Mouse (Mus musculus): ENCODE results near the gene Edil3. TPM values are rescaled to one million over a fixed set of nuclear protein-coding genes. Genes with fewer than 3 reads are reported as not detected.

Edil3 gene
- polyA plus RNA-seq, 1 experiment from 2014 or later = 6.2 TPM

DNA sequence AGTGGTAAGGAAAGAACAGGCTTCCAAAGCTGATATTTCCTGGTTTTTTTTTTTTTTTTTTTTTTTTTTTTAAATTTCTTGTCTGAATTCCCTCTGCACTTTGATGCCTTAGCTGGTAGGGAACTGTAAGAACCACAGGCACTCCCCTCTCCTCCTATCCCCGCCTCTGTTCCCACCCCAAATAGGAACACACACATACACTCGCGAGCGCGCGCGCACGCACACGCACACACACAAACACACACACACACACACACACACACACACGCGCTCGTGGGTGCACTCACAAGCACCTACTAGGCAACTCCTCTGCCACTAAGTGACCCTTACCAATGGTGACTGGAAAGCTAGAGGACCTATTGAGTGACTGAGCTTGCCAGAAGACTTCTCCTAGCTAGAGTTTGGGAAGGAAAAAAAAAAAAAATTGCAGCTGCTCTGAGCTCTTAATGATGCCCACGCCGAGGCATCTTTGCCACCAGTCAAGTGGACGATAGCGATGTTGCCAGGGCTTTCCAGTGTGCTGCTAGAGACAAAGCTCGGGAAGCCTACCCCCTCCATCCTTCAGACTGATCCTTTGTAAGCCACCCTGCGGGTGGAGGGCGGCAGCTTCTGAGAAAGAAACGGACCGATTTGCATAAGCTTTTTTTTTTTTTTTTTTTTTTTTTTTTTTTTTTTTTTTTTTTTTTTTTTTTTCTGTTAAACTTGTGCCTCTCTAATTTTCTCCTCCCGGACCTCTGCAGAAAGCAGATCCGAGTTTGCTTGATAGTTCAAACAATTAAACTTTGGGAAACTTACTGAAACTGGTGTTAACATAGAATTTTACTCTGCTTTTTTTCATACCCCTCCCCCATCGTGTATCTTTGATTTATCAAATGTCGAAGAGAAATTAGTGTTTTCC lies 2.5 kb downstream of the Edil3 start:
- Histone ChIP-seq H3K4me3 (ENCODE audit: low read length) (peak overlapping the region; percentile 54), H3K4me1 (ENCODE audit: control insufficient read depth, insufficient read depth, low read length) (peaks cover 11% of the 10 kb centered on the region), H3K27ac (ENCODE audit: low read length) (no peak overlapping the region), H3K36me3 (ENCODE audit: control insufficient read depth, insufficient read depth, low read length) (no peaks in the 10 kb centered on the region), H3K4me2 (ENCODE audit: low read depth, low read length) (peak overlapping the region; percentile 94), H3K9me3 (ENCODE audit: control insufficient read depth, low read length) (no peaks in the 10 kb centered on the region), H3K27me3 (replicated peaks; ENCODE audit: control insufficient read depth, insufficient read depth, low read length) (0 out of 2 replicates have a peak, but pooled peaks cover 3% of the 10 kb centered on the region), H3K9ac (ENCODE audit: low read depth, low read length) (peak overlapping the region; percentile 54)
- 2% methylated on average over 25 of the region's 25 CpGs for WGBS
- ATAC-seq = peak; percentile 55

DNA sequence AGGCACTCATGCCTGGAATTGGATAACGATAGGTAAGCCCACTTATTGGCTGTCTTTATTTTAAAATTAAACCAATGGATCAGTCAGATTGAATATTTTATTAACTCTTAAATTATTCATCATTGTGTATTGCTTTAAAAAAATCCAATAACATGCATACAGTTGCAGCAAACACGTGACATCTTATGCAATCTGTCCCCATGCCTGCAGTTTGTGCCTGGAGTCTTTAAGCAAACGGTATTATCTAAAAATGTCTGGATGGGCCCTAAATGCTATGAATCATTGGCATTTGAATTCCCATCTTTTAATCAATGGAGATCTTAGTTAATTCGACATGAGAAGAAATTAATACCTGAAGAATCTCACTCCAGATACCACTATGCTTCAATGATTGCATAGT lies 3.2 kb downstream of the Edil3 start:
- H3K9me3 ChIP-seq (ENCODE audit: control insufficient read depth, low read length) = no peaks in the 10 kb centered on the region
- no peaks in the 10 kb centered on the region for H3K36me3 ChIP-seq (ENCODE audit: control insufficient read depth, insufficient read depth, low read length)
- H3K4me2 ChIP-seq (ENCODE audit: low read depth, low read length) = no peak overlapping the region
- no peak overlapping the region for H3K9ac ChIP-seq (ENCODE audit: low read depth, low read length)
- H3K4me1 ChIP-seq (ENCODE audit: control insufficient read depth, insufficient read depth, low read length) = peaks cover 11% of the 10 kb centered on the region
- no peak overlapping the region for H3K27ac ChIP-seq (ENCODE audit: low read length)
- 0 out of 2 replicates have a peak, but pooled peaks cover 3% of the 10 kb centered on the region for H3K27me3 ChIP-seq (replicated peaks; ENCODE audit: control insufficient read depth, insufficient read depth, low read length)
- no peak overlapping the region for H3K4me3 ChIP-seq (ENCODE audit: low read length)
- 33% methylated on average over 4 of the region's 4 CpGs for WGBS
- ATAC-seq = no peak

DNA sequence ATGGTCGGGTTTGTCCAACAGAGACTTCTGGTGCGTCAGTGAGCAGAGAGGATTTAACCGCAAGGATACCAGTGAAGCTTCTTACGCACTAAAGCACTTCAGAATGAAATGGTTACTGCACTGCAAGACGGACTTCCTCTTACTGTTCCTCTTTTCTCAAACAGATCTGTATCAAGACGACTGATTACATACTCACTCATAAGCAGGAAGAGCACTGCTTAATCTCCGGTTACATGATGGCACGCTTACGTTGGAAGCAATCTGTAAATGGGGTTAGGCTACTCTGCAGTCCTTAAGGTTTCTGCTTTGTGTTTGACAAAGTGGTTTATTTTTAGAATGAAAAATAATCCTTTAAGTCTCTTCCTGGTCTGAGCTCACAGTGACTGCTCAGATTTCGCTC lies 7.1 kb downstream of the Edil3 start:
- H3K9ac ChIP-seq (ENCODE audit: low read depth, low read length) = no peak overlapping the region
- no peak overlapping the region for H3K27ac ChIP-seq (ENCODE audit: low read length)
- peak overlapping the region; percentile 27; the same call in 1 of the 2 replicates for H3K4me2 ChIP-seq (ENCODE audit: low read depth, low read length)
- WGBS = 39% methylated on average over 10 of the region's 10 CpGs
- peak overlapping the region; percentile 16; the same call in 1 of the 2 replicates for H3K4me3 ChIP-seq (ENCODE audit: low read length)
- no peaks in the 10 kb centered on the region for H3K27me3 ChIP-seq (replicated peaks; ENCODE audit: control insufficient read depth, insufficient read depth, low read length)
- no peak for ATAC-seq
- no peaks in the 10 kb centered on the region for H3K36me3 ChIP-seq (ENCODE audit: control insufficient read depth, insufficient read depth, low read length)
- peaks cover 2% of the 10 kb centered on the region; the same call in 1 of the 2 replicates for H3K4me1 ChIP-seq (ENCODE audit: control insufficient read depth, insufficient read depth, low read length)
- H3K9me3 ChIP-seq (ENCODE audit: control insufficient read depth, low read length) = no peaks in the 10 kb centered on the region

DNA sequence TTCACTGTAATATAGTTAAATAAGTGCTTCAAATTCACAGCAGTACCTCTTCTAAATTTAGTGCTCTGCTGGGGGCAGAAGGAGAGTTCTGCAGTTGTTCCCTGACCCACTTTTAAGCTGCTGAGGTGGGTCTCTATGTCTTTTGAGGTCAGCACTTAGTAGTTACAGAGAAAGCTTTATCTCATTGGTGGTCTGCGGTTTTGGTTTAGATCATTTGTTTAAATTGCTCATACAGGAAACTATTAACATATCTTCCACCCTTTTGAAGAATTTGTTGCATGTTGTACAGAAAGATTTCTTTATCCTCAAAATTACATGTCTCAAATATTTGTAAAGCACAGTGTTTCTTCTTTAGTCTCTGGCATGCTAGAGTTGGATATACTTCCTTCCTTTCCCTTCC lies 12.5 kb downstream of the Edil3 start:
- 74% methylated on average over 1 of the region's 1 CpGs for WGBS
- H3K27me3 ChIP-seq (replicated peaks; ENCODE audit: control insufficient read depth, insufficient read depth, low read length) = no peaks in the 10 kb centered on the region

DNA sequence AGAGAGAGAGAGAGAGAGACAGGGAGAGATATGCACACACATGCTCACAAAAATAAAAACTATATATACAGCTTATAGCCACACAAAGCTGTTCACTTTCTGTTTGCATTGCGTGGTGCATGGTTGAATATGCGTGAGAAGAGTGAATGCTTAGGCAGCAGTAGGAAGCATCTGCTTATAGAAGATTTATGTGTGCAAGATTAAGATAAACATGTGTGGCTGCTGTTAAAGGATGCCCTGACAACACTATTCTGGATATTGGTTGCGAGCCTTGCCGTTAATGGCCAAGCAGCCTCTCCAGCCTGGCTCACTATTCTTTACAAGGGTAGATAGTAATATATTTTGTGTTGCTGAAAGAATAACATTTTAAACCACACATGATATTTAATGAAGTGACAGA lies 28.5 kb downstream of the Edil3 start:
- Histone ChIP-seq H3K4me2 (ENCODE audit: low read depth, low read length) (no peak overlapping the region), H3K36me3 (ENCODE audit: control insufficient read depth, insufficient read depth, low read length) (no peaks in the 10 kb centered on the region), H3K4me1 (ENCODE audit: control insufficient read depth, insufficient read depth, low read length) (no peaks in the 10 kb centered on the region), H3K27me3 (replicated peaks; ENCODE audit: control insufficient read depth, insufficient read depth, low read length) (no peaks in the 10 kb centered on the region), H3K9me3 (ENCODE audit: control insufficient read depth, low read length) (no peaks in the 10 kb centered on the region), H3K9ac (ENCODE audit: low read depth, low read length) (no peak overlapping the region), H3K27ac (ENCODE audit: low read length) (no peak overlapping the region), H3K4me3 (ENCODE audit: low read length) (no peak overlapping the region)
- ATAC-seq = no peak
- 54% methylated on average over 4 of the region's 4 CpGs for WGBS

More for the DNA sequence above, 12.5 kb downstream of the Edil3 start:
- Histone ChIP-seq H3K4me1 (ENCODE audit: control insufficient read depth, insufficient read depth, low read length) (no peaks in the 10 kb centered on the region), H3K4me2 (ENCODE audit: low read depth, low read length) (no peak overlapping the region), H3K9me3 (ENCODE audit: control insufficient read depth, low read length) (no peaks in the 10 kb centered on the region), H3K4me3 (ENCODE audit: low read length) (no peak overlapping the region), H3K36me3 (ENCODE audit: control insufficient read depth, insufficient read depth, low read length) (no peaks in the 10 kb centered on the region), H3K27ac (ENCODE audit: low read length) (no peak overlapping the region), H3K9ac (ENCODE audit: low read depth, low read length) (no peak overlapping the region)
- no peak for ATAC-seq

DNA sequence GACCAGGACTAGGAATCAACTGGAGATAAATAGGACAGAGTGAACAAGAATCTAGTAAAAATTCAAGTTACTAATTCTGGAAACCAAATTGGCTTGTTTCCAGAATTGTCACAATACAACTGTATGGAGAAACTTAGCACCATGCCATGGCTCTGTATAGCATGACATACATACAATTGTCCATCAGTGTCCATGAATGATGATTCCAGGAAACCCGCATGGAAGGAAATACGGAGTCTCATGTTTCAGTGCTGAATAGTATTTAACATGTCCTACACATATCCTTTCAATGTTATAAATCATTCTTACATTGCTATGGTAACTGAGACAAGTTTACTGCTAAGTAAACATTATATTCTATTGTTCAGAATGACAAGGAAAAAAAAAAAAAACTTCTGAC lies 58.7 kb downstream of the Edil3 start:
- WGBS = 57% methylated on average over 2 of the region's 2 CpGs
- H3K9ac ChIP-seq (ENCODE audit: low read depth, low read length) = no peak overlapping the region
- H3K27ac ChIP-seq (ENCODE audit: low read length) = no peak overlapping the region
- no peak overlapping the region for H3K4me3 ChIP-seq (ENCODE audit: low read length)
- H3K9me3 ChIP-seq (ENCODE audit: control insufficient read depth, low read length) = no peaks in the 10 kb centered on the region
- ATAC-seq = no peak
- no peaks in the 10 kb centered on the region for H3K4me1 ChIP-seq (ENCODE audit: control insufficient read depth, insufficient read depth, low read length)
- H3K36me3 ChIP-seq (ENCODE audit: control insufficient read depth, insufficient read depth, low read length) = no peaks in the 10 kb centered on the region
- no peak overlapping the region for H3K4me2 ChIP-seq (ENCODE audit: low read depth, low read length)
- H3K27me3 ChIP-seq (replicated peaks; ENCODE audit: control insufficient read depth, insufficient read depth, low read length) = no peaks in the 10 kb centered on the region

DNA sequence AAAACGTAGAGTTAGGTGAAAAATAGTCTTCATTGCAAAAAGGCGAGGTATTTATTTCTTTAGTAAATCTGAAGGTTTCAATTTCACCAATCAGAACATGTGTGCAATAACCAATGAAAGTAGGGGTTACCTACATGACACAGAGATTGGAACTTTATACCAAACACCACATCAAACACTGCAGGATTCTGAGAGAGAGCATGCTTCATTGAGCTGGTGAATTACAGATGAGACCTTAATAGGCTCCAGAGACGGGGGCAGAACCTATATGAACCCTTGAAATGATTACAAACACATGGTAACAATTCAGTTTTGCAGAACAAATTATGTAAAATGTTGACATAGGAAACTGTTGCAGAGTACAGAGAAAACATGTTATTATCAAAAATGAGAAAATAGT lies 69.5 kb downstream of the Edil3 start:
- H3K4me2 ChIP-seq (ENCODE audit: low read depth, low read length) = no peak overlapping the region
- no peaks in the 10 kb centered on the region for H3K4me1 ChIP-seq (ENCODE audit: control insufficient read depth, insufficient read depth, low read length)
- no peak overlapping the region for H3K4me3 ChIP-seq (ENCODE audit: low read length)
- no peaks in the 10 kb centered on the region for H3K9me3 ChIP-seq (ENCODE audit: control insufficient read depth, low read length)
- no peak for ATAC-seq
- WGBS = 80% methylated on average over 3 of the region's 3 CpGs
- no peaks in the 10 kb centered on the region for H3K27me3 ChIP-seq (replicated peaks; ENCODE audit: control insufficient read depth, insufficient read depth, low read length)
- H3K27ac ChIP-seq (ENCODE audit: low read length) = no peak overlapping the region
- no peaks in the 10 kb centered on the region for H3K36me3 ChIP-seq (ENCODE audit: control insufficient read depth, insufficient read depth, low read length)
- H3K9ac ChIP-seq (ENCODE audit: low read depth, low read length) = no peak overlapping the region

DNA sequence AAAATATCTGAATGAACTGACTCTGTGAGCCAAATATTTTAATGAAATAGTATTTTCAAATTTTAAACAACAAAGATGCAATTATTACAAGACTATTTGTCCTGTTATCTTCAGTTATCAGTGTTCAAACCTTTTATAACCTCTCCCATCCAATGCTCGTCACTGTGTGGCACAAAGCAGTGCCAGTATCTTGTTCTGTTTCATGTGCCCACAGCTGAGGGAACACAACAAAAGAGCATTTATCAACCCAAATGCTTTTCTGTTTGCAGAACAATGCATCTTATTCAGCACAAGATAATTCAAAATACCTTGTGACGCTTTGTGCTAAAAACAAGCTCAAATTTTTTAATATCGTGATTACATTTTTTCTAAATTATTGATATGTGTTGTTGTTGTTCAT lies 78.8 kb downstream of the Edil3 start:
- no peak overlapping the region for H3K27ac ChIP-seq (ENCODE audit: low read length)
- H3K27me3 ChIP-seq (replicated peaks; ENCODE audit: control insufficient read depth, insufficient read depth, low read length) = no peaks in the 10 kb centered on the region
- WGBS = 86% methylated on average over 3 of the region's 3 CpGs
- H3K9me3 ChIP-seq (ENCODE audit: control insufficient read depth, low read length) = no peaks in the 10 kb centered on the region
- H3K36me3 ChIP-seq (ENCODE audit: control insufficient read depth, insufficient read depth, low read length) = no peaks in the 10 kb centered on the region
- H3K4me1 ChIP-seq (ENCODE audit: control insufficient read depth, insufficient read depth, low read length) = no peaks in the 10 kb centered on the region
- H3K4me3 ChIP-seq (ENCODE audit: low read length) = no peak overlapping the region
- no peak overlapping the region for H3K4me2 ChIP-seq (ENCODE audit: low read depth, low read length)
- ATAC-seq = no peak
- H3K9ac ChIP-seq (ENCODE audit: low read depth, low read length) = no peak overlapping the region

DNA sequence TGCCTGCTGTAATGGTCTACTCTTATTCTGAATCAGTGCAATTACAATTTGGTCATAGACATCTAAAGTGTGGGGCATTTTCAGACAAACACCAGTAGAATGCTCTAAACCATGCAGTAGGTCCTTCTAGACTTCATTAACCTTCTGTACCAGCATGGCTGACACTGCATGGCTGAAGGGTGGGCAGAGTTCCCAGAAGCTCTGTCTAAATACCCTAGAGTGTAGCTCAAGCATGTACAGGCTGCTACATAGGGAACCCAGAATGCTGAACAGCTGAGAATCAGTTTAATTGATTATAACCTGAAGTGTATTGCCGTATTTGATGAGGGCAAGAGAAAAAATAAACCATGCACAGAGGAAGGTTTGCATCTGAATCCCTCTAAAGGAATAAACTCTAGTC lies 86.1 kb downstream of the Edil3 start:
- ATAC-seq = no peak
- Histone ChIP-seq H3K36me3 (ENCODE audit: control insufficient read depth, insufficient read depth, low read length) (no peaks in the 10 kb centered on the region), H3K27ac (ENCODE audit: low read length) (no peak overlapping the region), H3K9ac (ENCODE audit: low read depth, low read length) (no peak overlapping the region), H3K27me3 (replicated peaks; ENCODE audit: control insufficient read depth, insufficient read depth, low read length) (no peaks in the 10 kb centered on the region), H3K4me1 (ENCODE audit: control insufficient read depth, insufficient read depth, low read length) (no peaks in the 10 kb centered on the region), H3K4me3 (ENCODE audit: low read length) (no peak overlapping the region), H3K9me3 (ENCODE audit: control insufficient read depth, low read length) (no peaks in the 10 kb centered on the region), H3K4me2 (ENCODE audit: low read depth, low read length) (no peak overlapping the region)
- WGBS = 78% methylated on average over 1 of the region's 1 CpGs

Measured in intestine, embryonic 16.5 days (tissue).